Mouse (Mus musculus) erythroblast, adult 5-6 weeks (primary cell): ENCODE results near the gene Ceacam18. TPM values are rescaled to one million over a fixed set of nuclear protein-coding genes. Genes with fewer than 3 reads are reported as not detected.

ENCODE experiments used
- ATAC-seq: replicated peaks from 2 replicates; pipeline ENCODE4 v1.8.0; 2016; ENCODE audit warnings: moderate number of reproducible peaks, mild to moderate bottlenecking, moderate TSS enrichment, inconsistent platforms; ENCODE audit not compliant: poor library complexity, low FRiP score, severe bottlenecking
- total RNA-seq, 2 experiments: library from RNA; stranded (forward) in 1 of 2; stranded (reverse) in 1 of 2; fragments of 150-400 nt in 1 of 2; fragments of 200-764, 138-1000 nt in 1 of 2; gene quantifications; 2 replicates each; pipeline versions ENCODE4 v1.2.3 to v1.2.4; 2015 to 2017; ENCODE audit warnings: low replicate concordance in 2 of 2

The Ceacam18 gene
- total RNA-seq (2015; ENCODE audit: low replicate concordance) = not detected in 2 replicates
- total RNA-seq (2017; ENCODE audit: low replicate concordance) = not detected in 2 replicates

DNA sequence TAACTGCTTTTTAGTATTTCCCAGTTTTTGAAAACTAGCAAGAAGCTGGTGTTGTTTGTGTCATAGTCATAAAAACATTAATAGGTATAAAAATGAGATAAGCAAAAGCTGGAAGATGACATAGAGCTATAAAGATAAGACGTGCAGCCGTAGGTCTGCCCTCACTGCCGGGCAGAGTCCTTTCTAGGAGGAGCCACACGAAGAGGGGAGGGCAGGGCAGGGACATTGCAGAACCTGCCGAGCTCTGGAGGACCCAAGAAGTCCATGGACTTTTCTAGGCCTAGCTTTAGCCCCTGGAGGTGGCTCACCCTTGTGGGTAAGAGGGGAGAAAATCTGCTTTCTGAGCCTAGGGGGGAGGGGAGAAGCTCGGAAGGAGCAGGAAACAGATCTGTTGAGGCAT, at the start of gene Ceacam18:
Gene Ceacam18 (plus strand): TSS at position 208 of the 400 bp plus-strand sequence.
- no peak for ATAC-seq

DNA sequence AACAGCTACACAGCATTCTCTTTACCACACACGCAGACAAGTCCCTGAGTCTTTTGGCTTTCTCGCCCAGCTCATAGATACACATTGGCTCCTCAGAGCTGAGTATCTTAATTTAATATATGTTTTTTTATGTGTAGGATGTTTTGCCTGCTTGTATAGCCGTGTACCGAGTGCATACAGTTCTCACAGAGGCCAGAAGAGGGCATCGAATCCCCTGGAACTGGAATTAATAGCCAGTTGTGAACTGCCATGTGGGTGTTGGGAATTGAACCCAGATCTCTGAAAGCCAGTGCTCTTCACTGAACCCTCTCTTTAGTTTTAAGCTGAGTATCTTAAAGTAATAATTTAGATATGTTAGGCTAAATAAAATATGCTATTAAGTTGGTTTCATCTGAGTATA, 49.7 kb upstream of the Ceacam18 start:
- no peak for ATAC-seq

DNA sequence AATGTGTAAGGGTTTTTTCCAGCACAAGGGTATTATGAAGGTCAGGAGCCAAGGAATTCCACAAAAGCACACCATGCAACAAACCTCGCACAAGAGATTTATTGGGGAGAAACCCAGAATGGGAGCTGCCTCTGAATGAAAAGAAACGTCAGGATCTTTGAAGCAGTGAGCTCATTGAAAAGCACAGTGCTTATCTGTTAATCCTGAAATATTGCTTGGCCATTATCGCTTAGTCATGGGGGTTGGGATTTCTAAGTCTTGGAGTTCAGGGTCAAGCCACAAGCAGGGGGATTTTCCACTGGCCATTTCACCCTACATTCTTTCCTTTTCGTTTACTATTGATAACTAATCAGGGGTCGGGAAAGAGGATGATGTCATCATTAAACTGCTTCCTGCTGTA, 32.6 kb upstream of the Ceacam18 start:
- no peak for ATAC-seq

DNA sequence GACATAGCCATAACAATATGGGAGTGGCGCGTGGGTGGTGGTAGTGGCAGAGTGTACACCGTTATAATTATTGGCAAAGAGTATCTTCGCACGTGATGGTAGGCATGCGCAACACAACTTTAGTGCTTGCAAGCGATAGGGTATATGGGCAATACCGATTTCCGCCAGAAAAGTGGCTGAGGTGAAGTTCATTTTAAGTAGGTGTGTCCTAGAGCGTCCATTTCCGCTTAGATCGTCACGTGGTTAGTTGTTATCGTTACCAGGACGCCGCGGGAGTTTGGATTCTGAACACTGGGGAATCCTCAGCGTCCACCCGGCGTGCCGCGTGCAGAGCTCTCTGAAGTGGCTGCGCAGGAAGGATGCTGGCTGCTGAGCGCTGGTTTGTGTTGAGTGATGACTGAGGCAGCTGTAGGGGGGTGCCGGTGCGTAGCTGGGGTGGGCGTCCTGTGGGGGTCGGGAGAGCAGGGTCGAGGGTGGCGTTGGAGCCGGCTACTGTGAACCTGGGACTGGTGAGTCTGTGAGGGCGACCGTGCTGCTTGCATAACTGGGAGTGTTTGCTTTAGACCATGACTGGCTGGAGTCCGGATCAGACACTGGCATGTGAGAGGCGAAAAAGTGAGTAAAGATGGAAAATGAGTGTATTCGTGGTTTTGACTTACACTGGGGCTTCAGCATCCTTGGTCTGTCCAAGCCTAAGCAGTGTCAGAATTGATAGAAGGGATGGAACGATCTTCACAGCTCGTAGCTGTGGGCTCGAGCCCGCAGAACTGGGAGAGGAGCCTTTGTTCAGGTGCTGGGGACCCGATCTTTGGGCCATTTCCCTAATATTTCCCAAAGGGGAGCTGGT, 27.4 kb upstream of the Ceacam18 start, which contains the start of gene Zfp819:
Gene Zfp819 (plus strand): TSS at position 274 of the 847 bp plus-strand sequence.
- ATAC-seq = no peak

DNA sequence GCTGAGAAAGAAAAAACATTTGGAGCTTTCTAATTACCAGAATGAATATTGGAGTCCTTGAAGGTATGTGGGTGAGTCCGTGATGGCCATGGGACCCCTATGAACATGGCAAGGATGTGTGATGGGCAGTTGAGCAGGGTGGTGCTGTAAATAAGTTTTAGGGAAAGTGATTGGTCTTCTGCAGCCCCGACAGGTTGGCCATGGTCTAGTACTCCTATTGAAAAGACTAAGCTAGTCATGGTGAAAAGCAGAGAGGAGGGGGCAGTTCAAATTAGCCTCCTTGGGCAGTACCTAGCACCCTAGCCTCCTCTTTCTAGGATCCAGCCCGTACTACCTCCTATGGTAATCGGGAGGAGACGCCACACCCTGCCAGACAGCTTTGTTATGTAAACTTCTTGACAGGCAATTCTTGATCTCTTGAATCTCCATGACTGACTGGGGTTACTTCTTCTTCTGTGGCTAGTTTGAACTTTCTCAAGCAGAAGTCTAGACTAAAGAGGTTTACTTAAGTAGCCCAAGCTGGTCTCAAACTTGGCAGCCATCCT, 26.7 kb upstream of the Ceacam18 start:
- ATAC-seq = no peak

DNA sequence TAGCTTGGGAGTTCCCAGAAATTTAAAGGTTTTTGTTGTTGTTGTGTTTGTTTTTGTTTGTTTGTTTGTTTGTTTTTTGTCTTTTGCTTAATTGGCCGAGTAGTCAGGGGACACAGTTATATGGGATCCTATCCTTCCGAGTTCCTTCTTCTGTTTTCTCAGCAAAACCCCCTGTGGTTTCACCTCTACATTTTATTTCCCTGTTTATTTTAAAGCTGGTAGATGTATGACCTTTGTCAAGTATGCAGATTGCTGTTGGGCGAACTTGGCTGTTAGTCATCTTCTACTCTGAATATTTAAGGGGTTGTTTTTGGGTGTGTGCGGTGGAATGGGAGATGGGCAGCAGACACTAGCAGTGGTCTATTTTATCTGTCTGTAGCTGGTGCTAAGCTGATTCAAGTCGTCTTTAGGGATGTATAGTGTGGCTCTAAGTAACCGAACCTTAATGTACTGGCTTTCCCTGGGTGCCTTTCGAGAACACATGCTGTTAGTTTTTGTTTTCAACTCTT, 26.1 kb upstream of the Ceacam18 start:
- no peak for ATAC-seq

DNA sequence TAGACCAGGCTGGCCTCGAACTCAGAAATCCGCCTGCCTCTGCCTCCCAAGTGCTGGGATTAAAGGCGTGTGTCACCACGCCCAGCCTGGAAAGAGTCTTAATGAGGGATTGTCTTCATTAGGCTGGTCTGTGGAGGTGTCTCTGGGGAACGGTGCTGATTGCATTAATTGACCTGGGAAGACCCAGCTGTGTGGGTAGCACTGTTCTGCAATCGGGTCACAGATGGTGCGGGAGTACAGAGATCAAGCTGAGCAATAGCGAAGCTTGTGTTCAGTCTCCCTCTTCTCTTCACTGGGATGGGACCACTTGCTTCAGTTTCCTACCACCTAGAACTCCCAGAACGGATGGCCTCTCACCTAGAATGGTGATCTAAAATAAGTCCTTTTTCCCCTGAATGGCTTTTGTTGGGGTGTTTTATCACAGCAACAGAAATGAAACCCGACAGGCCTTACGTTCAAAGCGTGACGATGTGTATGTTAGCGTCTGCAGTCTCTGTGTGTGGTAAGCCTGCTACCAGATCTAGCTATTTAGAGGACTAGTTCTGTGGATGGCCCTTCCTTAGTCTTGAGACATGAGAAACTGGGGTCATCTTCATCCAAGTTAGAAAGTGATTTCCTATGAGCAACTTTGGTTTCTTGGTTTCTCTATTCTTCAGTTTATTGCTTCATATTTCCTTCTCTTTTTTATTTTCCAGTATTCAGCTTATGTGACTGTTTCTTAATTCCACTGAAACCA, 20.5 kb upstream of the Ceacam18 start:
- no peak for ATAC-seq

DNA sequence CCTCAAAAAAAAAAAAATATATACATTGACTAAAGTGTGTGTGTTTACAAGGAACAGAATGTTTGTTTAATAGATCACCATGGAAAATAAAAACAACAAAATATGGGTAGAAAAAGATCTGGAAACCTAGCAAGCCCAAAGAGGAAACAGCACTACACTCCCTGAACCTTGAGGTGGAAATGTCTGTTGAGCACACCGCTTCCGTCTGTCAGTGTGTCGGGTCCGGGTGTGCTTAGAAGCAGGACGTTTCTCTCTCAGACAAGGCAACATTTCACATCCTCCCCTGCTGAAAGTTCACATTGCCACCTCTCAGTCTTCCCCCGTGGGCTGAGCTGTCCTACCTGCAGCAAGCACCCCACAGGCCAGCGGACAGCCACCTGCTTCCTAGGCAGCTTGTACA, 11.6 kb upstream of the Ceacam18 start:
- ATAC-seq = no peak

DNA sequence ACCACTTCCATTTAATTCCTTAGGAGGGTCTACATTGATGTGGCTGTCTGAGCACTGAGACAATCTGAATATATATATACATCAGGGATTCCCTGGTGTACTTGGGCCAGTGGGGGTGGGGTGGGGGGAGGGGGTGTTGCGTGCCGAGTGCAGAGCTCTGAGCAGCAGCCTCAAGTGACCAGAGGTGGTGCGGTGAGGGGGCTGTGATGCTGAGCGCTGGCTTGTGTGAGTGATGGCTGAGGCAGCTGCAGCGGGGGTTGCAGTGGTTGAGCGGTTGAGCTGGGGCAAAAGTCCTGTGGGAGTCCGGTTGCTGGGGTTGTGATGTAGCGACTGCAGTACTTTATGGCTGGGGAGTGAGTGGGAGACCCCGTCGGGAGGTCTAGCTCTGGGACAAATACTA, 10.7 kb upstream of the Ceacam18 start:
- ATAC-seq = no peak

DNA sequence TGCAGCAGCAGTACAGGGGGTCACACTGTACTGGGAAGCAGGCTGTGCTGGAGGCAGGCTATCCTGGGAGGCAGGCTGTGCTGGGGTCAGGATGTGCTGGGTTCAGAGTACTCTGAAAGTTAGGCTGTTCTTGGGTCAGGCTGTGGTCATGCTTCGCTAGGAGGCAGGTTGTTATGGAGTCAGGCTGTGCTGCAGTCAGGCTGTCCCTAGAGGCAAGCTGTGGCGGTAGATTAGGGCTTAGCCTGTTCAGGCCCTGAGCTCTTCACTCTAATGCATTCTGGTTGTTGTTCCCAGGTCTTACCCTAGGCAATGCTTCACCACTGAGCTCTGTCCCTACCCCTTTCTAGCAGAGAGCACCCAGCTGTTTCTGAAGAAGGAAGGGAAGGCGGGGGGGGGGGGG, 9.4 kb upstream of the Ceacam18 start:
- ATAC-seq = no peak

DNA sequence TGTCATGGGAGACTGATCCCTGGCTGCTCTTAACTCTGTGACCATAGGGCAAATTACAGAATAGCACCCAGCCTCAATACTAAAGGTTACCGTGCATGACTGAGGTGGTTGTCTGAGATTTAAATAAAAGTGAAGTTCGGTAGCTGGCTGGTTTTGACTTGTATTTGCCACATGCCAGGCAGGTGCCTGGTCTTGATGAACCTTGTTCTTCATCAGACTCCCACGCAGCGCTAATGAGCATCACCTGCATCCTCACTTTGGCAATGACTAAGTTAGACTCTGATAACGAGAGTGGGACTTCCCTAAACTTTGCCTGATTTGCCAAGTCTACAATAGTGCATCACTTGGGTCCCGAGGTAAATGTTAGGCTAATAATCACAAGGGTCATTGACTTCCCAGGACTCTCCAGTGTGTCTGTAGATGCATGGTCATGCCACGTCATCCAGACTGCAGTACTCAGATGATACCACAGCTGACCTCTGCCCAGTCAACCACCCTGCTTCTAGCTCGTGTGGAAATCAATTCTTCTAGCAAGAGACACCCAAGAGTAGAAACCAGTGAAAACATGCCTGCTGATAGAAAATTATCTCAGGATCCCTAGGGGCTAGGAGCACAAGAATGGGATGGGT, 8.6 kb upstream of the Ceacam18 start:
- ATAC-seq = no peak

DNA sequence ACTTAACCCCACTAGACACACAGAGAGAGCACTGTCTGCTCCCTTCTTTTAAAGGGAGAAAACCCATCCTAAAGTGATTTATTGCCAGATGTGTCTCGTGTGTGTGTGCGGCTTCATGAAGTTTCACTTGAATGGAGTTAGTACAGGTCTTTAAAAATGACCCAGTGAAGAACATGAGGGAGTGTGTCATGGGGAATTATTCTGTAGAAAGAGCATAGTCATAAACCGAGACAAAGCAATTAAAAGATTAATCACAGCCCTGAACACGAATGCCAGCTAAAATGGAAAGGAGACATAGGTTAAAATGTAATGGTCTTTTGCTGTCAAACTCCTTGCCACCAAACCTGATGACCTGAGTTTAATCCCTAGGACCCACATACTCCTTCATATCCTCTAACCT, 567 bp upstream of the Ceacam18 start:
- no peak for ATAC-seq

DNA sequence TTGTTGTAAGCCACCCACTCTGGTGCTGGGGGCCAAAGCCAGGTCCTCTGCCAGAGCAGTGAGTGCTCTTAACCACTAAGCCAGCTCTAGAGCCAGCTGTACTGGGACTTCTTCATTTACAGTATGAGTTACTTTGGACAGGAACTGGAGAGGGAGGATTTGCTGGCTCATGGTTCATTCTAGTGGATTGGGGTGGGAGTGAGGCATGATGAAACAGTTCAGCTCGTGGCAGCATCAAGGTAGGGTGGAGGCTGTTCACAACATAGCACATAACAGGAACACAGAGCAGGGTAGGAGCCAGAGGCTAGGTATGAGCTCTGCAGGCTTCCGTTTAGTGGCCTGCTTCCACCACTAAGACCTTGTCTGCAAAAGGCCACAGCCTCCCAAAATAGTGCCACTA, 1.7 kb downstream of the Ceacam18 start:
- ATAC-seq = no peak

DNA sequence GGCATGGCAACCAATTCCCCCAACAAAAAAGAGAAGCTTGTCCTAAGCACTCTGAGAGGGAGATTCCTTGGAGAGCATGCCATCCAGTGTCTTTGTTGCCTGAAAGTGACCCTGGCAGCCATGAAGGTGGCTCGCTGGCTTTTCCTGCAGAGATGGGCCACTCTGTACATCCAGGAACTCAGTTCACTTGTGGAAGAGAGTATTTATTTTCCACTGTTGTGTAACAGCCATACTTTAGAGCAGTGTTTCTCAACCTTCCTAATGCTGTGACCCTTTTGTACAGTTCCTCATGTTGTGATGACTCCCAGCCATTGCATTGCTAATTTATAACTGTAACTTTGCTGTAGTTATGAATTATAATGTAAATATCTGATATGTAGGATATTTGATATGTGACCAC, 2.6 kb downstream of the Ceacam18 start:
- no peak for ATAC-seq

DNA sequence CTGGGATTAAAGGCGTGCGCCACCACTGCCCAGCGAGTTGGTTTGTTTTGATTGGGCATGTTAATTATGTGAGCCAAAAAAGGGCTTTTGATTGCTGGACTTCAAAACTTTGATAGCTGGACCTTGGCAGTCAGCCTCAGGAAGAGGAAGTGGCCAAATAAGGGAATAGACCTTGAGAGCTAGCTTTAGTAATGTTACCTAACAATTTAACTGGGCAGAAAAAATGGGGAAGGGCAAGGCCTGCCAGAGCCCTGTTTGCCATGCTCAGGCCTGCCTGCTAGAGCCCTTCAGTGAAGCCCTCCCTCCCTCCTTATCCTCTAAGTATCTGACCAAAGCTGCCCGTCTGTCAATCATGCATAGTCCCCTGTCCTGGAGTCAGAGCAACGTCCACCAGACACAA, 8.1 kb downstream of the Ceacam18 start:
- no peak for ATAC-seq

DNA sequence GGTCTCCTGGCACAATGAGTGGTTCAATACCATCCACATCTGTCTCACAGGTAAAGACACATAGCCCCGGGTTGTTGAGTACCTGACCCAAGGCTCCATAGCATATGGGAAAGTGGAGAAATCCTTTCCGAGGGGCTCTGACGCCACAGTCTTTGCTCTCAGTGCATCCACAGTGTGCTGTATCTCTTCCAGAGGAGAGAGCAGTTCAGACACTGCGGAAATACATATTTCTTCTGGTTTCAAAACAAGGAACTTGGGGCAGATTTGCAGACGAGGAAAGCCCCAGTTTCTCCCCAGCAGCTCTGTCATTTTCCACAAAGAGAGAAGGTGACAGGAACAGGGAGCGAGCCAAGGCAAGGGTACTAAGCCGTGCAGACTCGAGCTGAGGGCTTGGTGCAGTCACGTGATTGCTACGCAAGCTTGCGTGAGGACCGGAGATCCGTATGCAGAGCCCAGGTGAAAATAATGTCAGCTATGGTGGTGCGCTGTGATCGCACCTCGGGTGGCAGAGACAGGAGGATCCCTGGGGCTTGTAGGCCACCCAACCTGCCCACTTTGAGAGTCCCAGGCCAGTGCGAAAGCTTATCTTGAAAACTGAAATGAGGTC, 8.6 kb downstream of the Ceacam18 start:
- ATAC-seq = no peak

DNA sequence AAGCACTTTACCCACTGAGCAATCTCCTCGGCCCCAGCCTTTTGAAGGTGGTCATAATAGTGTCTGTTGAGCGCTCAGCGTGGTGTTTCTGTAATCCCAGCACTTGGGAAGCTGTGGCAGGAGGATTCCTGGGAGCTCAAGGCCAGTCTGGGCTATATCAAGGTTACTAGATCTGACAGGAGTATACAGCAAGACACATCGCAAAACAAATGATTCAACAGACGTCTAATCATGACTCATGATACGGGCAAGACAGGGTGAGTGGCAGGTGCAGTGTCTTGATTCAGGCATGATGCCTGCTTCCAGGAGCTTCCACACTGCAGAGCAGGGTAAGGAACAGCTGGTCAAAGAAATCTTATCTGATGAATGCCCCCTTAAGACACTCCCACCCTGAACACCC, 18.2 kb downstream of the Ceacam18 start:
- ATAC-seq = no peak

DNA sequence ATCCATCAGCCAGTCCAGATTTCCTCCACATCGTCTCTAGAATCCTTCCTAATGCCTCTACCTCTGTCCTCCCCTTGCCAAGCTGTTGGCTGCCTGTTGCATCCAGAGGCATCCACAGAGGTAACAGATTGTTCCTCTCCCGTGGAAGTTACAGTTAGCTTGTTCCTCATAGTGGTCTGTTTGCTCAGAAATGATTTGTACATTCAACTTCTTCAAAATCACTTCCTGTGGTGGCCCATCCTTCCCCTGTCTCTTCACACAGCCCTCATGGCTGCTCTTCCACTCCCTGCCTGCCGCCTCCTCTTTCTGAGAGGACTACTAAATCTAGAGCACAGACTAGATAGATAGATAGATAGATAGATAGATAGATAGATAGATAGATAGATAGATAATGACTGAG, 20.0 kb downstream of the Ceacam18 start:
- no peak for ATAC-seq

DNA sequence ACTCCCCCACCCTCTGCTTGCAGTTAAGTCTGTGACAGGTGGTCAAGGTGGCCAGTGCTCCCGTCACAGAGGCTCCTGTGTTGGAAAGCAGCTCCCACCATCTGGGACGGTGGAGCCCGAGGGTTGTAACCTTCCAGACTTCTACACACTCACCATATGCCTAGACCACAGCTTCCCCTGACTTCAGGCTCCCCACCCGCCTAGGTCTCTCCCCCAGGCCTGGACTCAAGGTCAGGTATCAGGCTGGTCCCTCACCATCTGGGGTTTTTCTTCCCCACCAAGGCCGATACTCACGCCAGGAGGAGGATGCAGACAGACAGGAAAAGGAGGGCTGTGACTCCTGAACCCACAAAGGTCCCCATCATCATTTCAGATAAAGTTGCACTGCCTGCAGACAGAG, 21.7 kb downstream of the Ceacam18 start:
- no peak for ATAC-seq

DNA sequence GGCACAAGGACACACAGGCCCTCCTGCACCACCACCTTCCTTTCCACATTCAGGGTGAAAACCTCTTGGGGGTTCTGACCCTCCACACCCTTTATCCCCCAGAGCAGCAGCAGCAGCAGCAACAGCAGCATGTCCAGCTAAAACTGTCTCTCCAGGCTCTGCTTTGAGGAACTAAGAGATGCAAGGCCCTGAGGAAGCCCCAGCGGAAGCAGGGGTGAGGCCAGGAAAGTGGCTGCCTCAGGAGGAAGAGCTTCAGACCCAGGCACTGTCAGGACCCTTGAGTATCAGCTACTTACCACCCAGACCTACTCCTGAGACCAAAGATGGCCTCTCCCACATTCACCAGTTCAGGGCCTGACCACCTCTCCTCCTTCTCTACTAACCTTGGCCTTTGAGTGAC, 25.5 kb downstream of the Ceacam18 start, which contains the start of gene Siglece:
Gene Siglece (minus strand): TSS at position 160 of the 400 bp plus-strand sequence.
- ATAC-seq = no peak
